Mouse (Mus musculus): ENCODE data around the gene Gtpbp1.

Gene Gtpbp1

GRCm38 (mm10) chr15:79750266-79750665 lies 59.6 kb downstream of the Gtpbp1 start:
- in situ Hi-C loops (cut with MboI, MseI) = no loop called here

GRCm38 (mm10) chr15:79751772-79752171 lies 61.1 kb downstream of the Gtpbp1 start:
- in situ Hi-C loops (cut with MboI, MseI) = no loop called here

- in situ Hi-C loops (cut with MboI, MseI) = no loop called here
Measured at GRCm38 (mm10) chr15:79752742-79753419, 62.2 kb downstream of the Gtpbp1 start.

- in situ Hi-C loops (cut with MboI, MseI) = no loop called here
Measured at GRCm38 (mm10) chr15:79753420-79753752, 62.7 kb downstream of the Gtpbp1 start.

- in situ Hi-C loops (cut with MboI, MseI) = no loop called here
Measured at GRCm38 (mm10) chr15:79753873-79754272, 63.2 kb downstream of the Gtpbp1 start.

GRCm38 (mm10) chr15:79755176-79755575 lies 64.5 kb downstream of the Gtpbp1 start:
- in situ Hi-C loops (cut with MboI, MseI) = no loop called here

GRCm38 (mm10) chr15:79755977-79756625 lies 65.5 kb downstream of the Gtpbp1 start:
- in situ Hi-C loops (cut with MboI, MseI) = no loop called here

- in situ Hi-C loops (cut with MboI, MseI) = no loop called here
Measured at GRCm38 (mm10) chr15:79757118-79757517, 66.5 kb downstream of the Gtpbp1 start.

- in situ Hi-C loops (cut with MboI, MseI) = no loop called here
Measured at GRCm38 (mm10) chr15:79760956-79761355, 70.3 kb downstream of the Gtpbp1 start.

- in situ Hi-C loops (cut with MboI, MseI) = no loop called here
Measured at GRCm38 (mm10) chr15:79763001-79763400, 72.4 kb downstream of the Gtpbp1 start.

GRCm38 (mm10) chr15:79763601-79764246 lies 73.1 kb downstream of the Gtpbp1 start:
- in situ Hi-C loops (cut with MboI, MseI) = no loop called here

- in situ Hi-C loops (cut with MboI, MseI) = loop anchor here in 1 of 2 experiments (5.0 kb wide), 1 partner anchor 83 kb away; no protein-coding TSS in a partner anchor
Measured at GRCm38 (mm10) chr15:79764539-79765267, 74.1 kb downstream of the Gtpbp1 start.

GRCm38 (mm10) chr15:79765361-79765760 lies 74.7 kb downstream of the Gtpbp1 start:
- in situ Hi-C loops (cut with MboI, MseI) = loop anchor here in 1 of 2 experiments (5.0 kb wide), 1 partner anchor 82 kb away; no protein-coding TSS in a partner anchor

GRCm38 (mm10) chr15:79766168-79766567 lies 75.5 kb downstream of the Gtpbp1 start:
- in situ Hi-C loops (cut with MboI, MseI) = loop anchor here in 1 of 2 experiments (5.0 kb wide), 1 partner anchor 81 kb away; no protein-coding TSS in a partner anchor

- in situ Hi-C loops (cut with MboI, MseI) = loop anchor here in 1 of 2 experiments (5.0 kb wide), 1 partner anchor 81 kb away; no protein-coding TSS in a partner anchor
Measured at GRCm38 (mm10) chr15:79766586-79767071, 76.0 kb downstream of the Gtpbp1 start.

- in situ Hi-C loops (cut with MboI, MseI) = loop anchor here in 1 of 2 experiments (5.0 kb wide), 1 partner anchor 80 kb away; no protein-coding TSS in a partner anchor
Measured at GRCm38 (mm10) chr15:79767327-79767961, 76.8 kb downstream of the Gtpbp1 start.

GRCm38 (mm10) chr15:79768302-79768701 lies 77.7 kb downstream of the Gtpbp1 start:
- in situ Hi-C loops (cut with MboI, MseI) = loop anchor here in 1 of 2 experiments (5.0 kb wide), 1 partner anchor 79 kb away; no protein-coding TSS in a partner anchor

GRCm38 (mm10) chr15:79770629-79771240 lies 80.1 kb downstream of the Gtpbp1 start:
- in situ Hi-C loops (cut with MboI, MseI) = no loop called here
